Mouse (Mus musculus) CH12.LX (cell line): ENCODE measurements at regions not wholly inside any gene's neighbourhood (a gene's known extent, or its start where the extent isn't known, plus 50 kb on each side); places are given as distances from the start of the nearest gene placed in this dataset.

Source experiments
- DNase-seq: peaks from one replicate; pipeline ENCODE4 v3.0.0-alpha.2; 2013; ENCODE audit errors: extremely low read depth
- H3K27ac ChIP-seq: 2 replicates; pipeline ENCODE4 v1.5.1; 2012; ENCODE audit warnings: low read depth, mild to moderate bottlenecking, control low read depth, moderate library complexity; ENCODE audit not compliant: insufficient read depth
- H3K27me3 ChIP-seq: replicated peaks from 2 replicates; pipeline ENCODE3; 2012; ENCODE audit warnings: inconsistent platforms
- H3K36me3 ChIP-seq, 2 experiments: replicated peaks in 1 of 2; 2 replicates each; pipeline versions ENCODE3 to v1.6.1; 2012; ENCODE audit warnings: inconsistent platforms in 1 of 2, low read length in 1 of 2, mild to moderate bottlenecking in 1 of 2, mixed read lengths in 1 of 2, moderate library complexity in 1 of 2; ENCODE audit not compliant: control insufficient read depth in 1 of 2, insufficient read depth in 1 of 2
- H3K4me1 ChIP-seq, 2 experiments: 2 replicates each; pipeline ENCODE4 v1.6.1; 2012; ENCODE audit warnings: inconsistent platforms in 1 of 2, moderate library complexity in 1 of 2; ENCODE audit not compliant: insufficient read depth in 2 of 2, control insufficient read depth in 1 of 2
- H3K4me2 ChIP-seq: 2 replicates; pipeline ENCODE4 v1.6.1; 2012; ENCODE audit warnings: low read depth, mild to moderate bottlenecking, control low read depth; ENCODE audit not compliant: poor library complexity, insufficient read depth, severe bottlenecking
- H3K4me3 ChIP-seq, 3 experiments: fragments of 150-350 bp in 1 of 3; sonication (generic) in 1 of 3; replicated peaks in 1 of 3; 2 replicates each; pipeline versions ENCODE3 to v1.5.1; 2011 to 2012; ENCODE audit warnings: low read depth in 2 of 3, low read length in 2 of 3, mild to moderate bottlenecking in 2 of 3, moderate library complexity in 2 of 3, control low read depth in 1 of 3, improper control_type of control experiment in 1 of 3, inconsistent platforms in 1 of 3, mixed read lengths in 1 of 3; ENCODE audit not compliant: poor library complexity in 1 of 3
- H3K79me2 ChIP-seq: replicated peaks from 2 replicates; pipeline ENCODE4 v1.6.1; 2012; ENCODE audit warnings: mild to moderate bottlenecking, moderate library complexity; ENCODE audit not compliant: control insufficient read depth, poor library complexity, insufficient read depth, severe bottlenecking; ENCODE audit errors: extremely low read depth
- H3K9ac ChIP-seq: 2 replicates; pipeline ENCODE4 v1.6.1; 2012; ENCODE audit warnings: low read depth, mild to moderate bottlenecking, control low read depth, moderate library complexity; ENCODE audit not compliant: insufficient read depth
- H3K9me3 ChIP-seq: replicated peaks from 2 replicates; pipeline ENCODE3; 2012; ENCODE audit warnings: low read length, inconsistent platforms, mixed read lengths
- CHD1 ChIP-seq: IDR thresholded peaks from 2 replicates; pipeline ENCODE4 v1.6.1; 2012; ENCODE audit warnings: low read depth, low read length, improper control_type of control experiment, inconsistent platforms
- ETS1 ChIP-seq: conservative IDR thresholded peaks from 2 replicates; pipeline ENCODE4 v1.6.1; 2012; ENCODE audit warnings: low read depth, mild to moderate bottlenecking, inconsistent platforms, low read length, improper control_type of control experiment, moderate library complexity
- HCFC1 ChIP-seq: IDR thresholded peaks from 2 replicates; pipeline ENCODE4 v1.6.1; 2012; ENCODE audit warnings: low read depth, mild to moderate bottlenecking, inconsistent platforms, low read length, improper control_type of control experiment
- JUN ChIP-seq: IDR thresholded peaks from 2 replicates; pipeline ENCODE4 v1.6.1; 2011; ENCODE audit warnings: low read depth, mild to moderate bottlenecking, low read length, improper control_type of control experiment, moderate library complexity; ENCODE audit not compliant: insufficient read depth
- JUND ChIP-seq: conservative IDR thresholded peaks from 2 replicates; pipeline ENCODE4 v1.6.1; 2011; ENCODE audit warnings: low read depth, low read length, improper control_type of control experiment
- KAT2A ChIP-seq: IDR thresholded peaks from 2 replicates; pipeline ENCODE4 v1.6.1; 2012; ENCODE audit warnings: low read length, improper control_type of control experiment, inconsistent platforms; ENCODE audit not compliant: insufficient replicate concordance
- MAFK ChIP-seq: IDR thresholded peaks from 2 replicates; pipeline ENCODE4 v1.6.1; 2011; ENCODE audit warnings: low read length, improper control_type of control experiment; ENCODE audit not compliant: insufficient replicate concordance
- MAX ChIP-seq: IDR thresholded peaks from 2 replicates; pipeline ENCODE4 v1.6.1; 2011; ENCODE audit warnings: low read length, improper control_type of control experiment
- MEF2A ChIP-seq: IDR thresholded peaks from 2 replicates; pipeline ENCODE4 v1.6.1; 2014; ENCODE audit warnings: low read depth, mild to moderate bottlenecking, inconsistent platforms, low read length, improper control_type of control experiment, borderline replicate concordance
- NELFE ChIP-seq: IDR thresholded peaks from 2 replicates; pipeline ENCODE4 v1.6.1; 2011; ENCODE audit warnings: low read depth, low read length, improper control_type of control experiment
- POLR2A ChIP-seq: IDR thresholded peaks from 2 replicates; pipeline ENCODE4 v1.6.1; 2011; ENCODE audit warnings: low read depth, mild to moderate bottlenecking, improper control_type of control experiment, low read length
- POLR2AphosphoS2 ChIP-seq: IDR thresholded peaks from 2 replicates; pipeline ENCODE4 v1.6.1; 2011; ENCODE audit warnings: low read depth, low read length, improper control_type of control experiment
- RCOR1 ChIP-seq: conservative IDR thresholded peaks from 2 replicates; pipeline ENCODE4 v1.6.1; 2012; ENCODE audit warnings: low read depth, mild to moderate bottlenecking, inconsistent platforms, low read length, improper control_type of control experiment
- SIN3A ChIP-seq: IDR thresholded peaks from 2 replicates; pipeline ENCODE4 v1.6.1; 2012; ENCODE audit warnings: low read length, improper control_type of control experiment, inconsistent platforms
- TBP ChIP-seq: conservative IDR thresholded peaks from 2 replicates; pipeline ENCODE4 v1.6.1; 2011; ENCODE audit warnings: low read depth, low read length, improper control_type of control experiment
- TCF12 ChIP-seq: IDR thresholded peaks from 2 replicates; pipeline ENCODE4 v1.6.1; 2014; ENCODE audit warnings: low read depth, mild to moderate bottlenecking, inconsistent platforms, low read length, improper control_type of control experiment
- UBTF ChIP-seq: IDR thresholded peaks from 2 replicates; pipeline ENCODE4 v1.6.1; 2012; ENCODE audit warnings: low read depth, mild to moderate bottlenecking, inconsistent platforms, low read length, improper control_type of control experiment, moderate library complexity
- USF1 ChIP-seq: IDR thresholded peaks from 2 replicates; pipeline ENCODE4 v1.6.1; 2014; ENCODE audit warnings: low read depth, mild to moderate bottlenecking, inconsistent platforms, low read length, improper control_type of control experiment
- ZMIZ1 ChIP-seq: IDR thresholded peaks from 2 replicates; pipeline ENCODE4 v1.6.1; 2012; ENCODE audit warnings: low read depth, mild to moderate bottlenecking, inconsistent platforms, low read length, improper control_type of control experiment
- ZNF384 ChIP-seq: IDR thresholded peaks from 2 replicates; pipeline ENCODE4 v1.6.1; 2012; ENCODE audit warnings: low read depth, low read length, improper control_type of control experiment, inconsistent platforms
- dilution Hi-C: fragments of 300-500 bp; cut with MboI; formaldehyde crosslinking; loops from 2 replicates; pipeline ENCODE4 v1.14.3; 2020; ENCODE audit warnings: low sequenced_read_pairs; ENCODE audit not compliant: extremely low pct_unique_long_range_greater_than_20kb, extremely low pct_ligation_motif_present
- in situ Hi-C: fragments of 300-500 bp; cut with MboI; formaldehyde crosslinking; loops from 3 replicates; pipeline ENCODE4 v1.14.3; 2019; ENCODE audit warnings: low sequenced_read_pairs, low pct_ligation_motif_present, low pct_unique_long_range_greater_than_20kb, mixed read lengths

GRCm38 (mm10) chr6:31262651-31263050 lies 135.9 kb upstream of the Mkln1 start:
- Histone ChIP-seq H3K4me1 (peaks cover 6 to 16% of the 10 kb centered on the region in 2 experiments; a peak in 3 of 4 replicates), H3K27me3 (no peaks in the 10 kb centered on the region), H3K4me2 (no peak overlapping the region), H3K27ac (no peak overlapping the region), H3K9ac (no peak overlapping the region), H3K79me2 (no peaks in the 10 kb centered on the region), H3K9me3 (no peaks in the 10 kb centered on the region), H3K4me3 (no peak overlapping the region), H3K36me3 (peaks cover 0 to 2% of the 10 kb centered on the region in 2 experiments)
- no peak for DNase-seq
- dilution Hi-C loops, result no loop called here
- no peak for TF ChIP-seq MEF2A
- TF ChIP-seq JUND, result no peak
- TF ChIP-seq JUN, result no peak
- no peak for TF ChIP-seq TBP
- no peak for TF ChIP-seq ZNF384
- TF ChIP-seq USF1, result no peak
- TF ChIP-seq MAFK, result no peak
- TF ChIP-seq UBTF, result no peak
- TF ChIP-seq ZMIZ1, result no peak
- no peak for TF ChIP-seq TCF12
- in situ Hi-C loops, result no loop called here

- no peak for DNase-seq
- Histone ChIP-seq H3K9me3 (no peaks in the 10 kb centered on the region), H3K79me2 (no peaks in the 10 kb centered on the region), H3K9ac (no peak overlapping the region), H3K27ac (no peak overlapping the region), H3K4me1 (peaks cover 6 to 14% of the 10 kb centered on the region in 2 experiments; a peak in 3 of 4 replicates), H3K4me2 (no peak overlapping the region), H3K36me3 (peaks cover 0 to 2% of the 10 kb centered on the region in 2 experiments), H3K4me3 (no peak overlapping the region), H3K27me3 (no peaks in the 10 kb centered on the region)
- dilution Hi-C loops, result no loop called here
- TF ChIP-seq CHD1, result no peak
- no peak for TF ChIP-seq KAT2A
- no peak for TF ChIP-seq USF1
- TF ChIP-seq MAX, result no peak
- no peak for TF ChIP-seq ETS1
- no peak for TF ChIP-seq JUN
- TF ChIP-seq SIN3A, result no peak
- TF ChIP-seq MAFK, result no peak
- no peak for TF ChIP-seq RCOR1
- no peak for TF ChIP-seq TCF12
- no peak for TF ChIP-seq POLR2A
- TF ChIP-seq HCFC1, result no peak
- no peak for TF ChIP-seq POLR2AphosphoS2
- no peak for TF ChIP-seq NELFE
- in situ Hi-C loops, result no loop called here
Measured at GRCm38 (mm10) chr6:31263821-31264220, 134.7 kb upstream of the Mkln1 start.
